Mouse (Mus musculus) olfactory bulb, adult 2 months (tissue): ENCODE results near the gene Apmap.

Experiments
- CTCF ChIP-seq: fragments of 200-500 bp; IDR thresholded peaks from 2 replicates; pipeline ENCODE4 v1.5.1; 2012; ENCODE audit warnings: low read depth, mild to moderate bottlenecking, low read length, moderate library complexity; ENCODE audit not compliant: insufficient read depth
- POLR2A ChIP-seq: fragments of 200-500 bp; IDR thresholded peaks from 2 replicates; pipeline ENCODE4 v1.6.1; 2012; ENCODE audit warnings: mild to moderate bottlenecking, low read depth, low read length, moderate library complexity; ENCODE audit not compliant: insufficient read depth

DNA sequence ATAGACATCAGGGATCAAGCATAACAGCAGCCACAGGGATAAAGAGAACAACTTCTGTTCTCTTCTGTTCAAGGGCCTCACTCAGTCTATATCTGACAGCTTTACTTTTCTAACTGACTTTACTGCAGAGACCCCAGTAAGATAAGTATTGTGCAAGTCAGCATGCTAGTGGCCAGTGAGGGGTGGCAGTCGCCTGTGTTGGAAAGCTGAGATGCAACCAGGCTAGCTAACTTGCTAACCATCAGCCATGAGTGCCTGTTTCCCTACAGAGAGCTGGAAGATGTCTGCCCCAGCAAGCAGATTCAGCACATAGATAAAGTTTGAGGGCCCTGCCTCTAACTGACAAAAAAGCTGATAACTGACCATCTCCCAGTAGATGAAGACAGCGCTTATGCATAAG, 37.6 kb downstream of the Apmap start:
- no peak for TF ChIP-seq CTCF
- TF ChIP-seq POLR2A, result no peak
